Mouse (Mus musculus): ENCODE measurements at regions not wholly inside any gene's neighbourhood (a gene's known extent, or its start where the extent isn't known, plus 50 kb on each side); places are given as distances from the start of the nearest gene placed in this dataset.

- DNase-seq (ENCODE audit: low spot score) = no peak
- H3K4me1 ChIP-seq (ENCODE audit: control insufficient read depth, insufficient read depth) = no peaks in the 10 kb centered on the region
- no peak overlapping the region for H3K4me2 ChIP-seq (ENCODE audit: low read depth, low read length)
- H3K9me3 ChIP-seq (replicated peaks; ENCODE audit: control insufficient read depth, low read length) = no peaks in the 10 kb centered on the region
- no peak overlapping the region for H3K27ac ChIP-seq (ENCODE audit: low read depth)
- no peak for TF ChIP-seq CTCF (IDR thresholded peaks at IDR 0.05; ENCODE audit: low read depth)
- TF ChIP-seq EP300 (IDR thresholded peaks at IDR 0.05; ENCODE audit: low read depth) = no peak
- H3K27me3 ChIP-seq (ENCODE audit: control insufficient read depth, insufficient read depth, low read length) = no peaks in the 10 kb centered on the region
- no peaks in the 10 kb centered on the region for H3K36me3 ChIP-seq (replicated peaks; ENCODE audit: control insufficient read depth, insufficient read depth, low read length)
- 61% methylated on average over 7 of the region's 7 CpGs for WGBS
- no peak overlapping the region for H3K9ac ChIP-seq (replicated peaks; ENCODE audit: low read depth, low read length)
- ATAC-seq (ENCODE audit: insufficient read depth, low read depth) = no peak
- H3K4me3 ChIP-seq (ENCODE audit: low read depth, low read length) = no peak overlapping the region
Observed at GRCm38 (mm10) chr8:90474066-90474465, 125.9 kb upstream of the Tox3 start.

GRCm38 (mm10) chr8:90470826-90471225, 122.7 kb upstream of the Tox3 start:
- no peaks in the 10 kb centered on the region for H3K4me1 ChIP-seq (ENCODE audit: control insufficient read depth, insufficient read depth)
- no peaks in the 10 kb centered on the region for H3K36me3 ChIP-seq (replicated peaks; ENCODE audit: control insufficient read depth, insufficient read depth, low read length)
- DNase-seq (ENCODE audit: low spot score) (no peak), ATAC-seq (ENCODE audit: insufficient read depth, low read depth) (no peak)
- H3K9me3 ChIP-seq (replicated peaks; ENCODE audit: control insufficient read depth, low read length) = no peaks in the 10 kb centered on the region
- no peak overlapping the region for H3K27ac ChIP-seq (ENCODE audit: low read depth)
- TF ChIP-seq CTCF (IDR thresholded peaks at IDR 0.05; ENCODE audit: low read depth) (no peak), EP300 (IDR thresholded peaks at IDR 0.05; ENCODE audit: low read depth) (no peak)
- WGBS = 43% methylated on average over 11 of the region's 11 CpGs
- H3K4me2 ChIP-seq (ENCODE audit: low read depth, low read length) = no peak overlapping the region
- H3K9ac ChIP-seq (replicated peaks; ENCODE audit: low read depth, low read length) = no peak overlapping the region
- no peaks in the 10 kb centered on the region for H3K27me3 ChIP-seq (ENCODE audit: control insufficient read depth, insufficient read depth, low read length)
- H3K4me3 ChIP-seq (ENCODE audit: low read depth, low read length) = no peak overlapping the region

GRCm38 (mm10) chr8:90463708-90464107, 115.6 kb upstream of the Tox3 start:
- H3K36me3 ChIP-seq (replicated peaks; ENCODE audit: control insufficient read depth, insufficient read depth, low read length) = no peaks in the 10 kb centered on the region
- 50% methylated on average over 1 of the region's 1 CpGs for WGBS
- H3K4me3 ChIP-seq (ENCODE audit: low read depth, low read length) = no peak overlapping the region
- no peak overlapping the region for H3K9ac ChIP-seq (replicated peaks; ENCODE audit: low read depth, low read length)
- no peaks in the 10 kb centered on the region for H3K4me1 ChIP-seq (ENCODE audit: control insufficient read depth, insufficient read depth)
- DNase-seq (ENCODE audit: low spot score) = no peak
- H3K9me3 ChIP-seq (replicated peaks; ENCODE audit: control insufficient read depth, low read length) = no peaks in the 10 kb centered on the region
- no peak overlapping the region for H3K4me2 ChIP-seq (ENCODE audit: low read depth, low read length)
- H3K27me3 ChIP-seq (ENCODE audit: control insufficient read depth, insufficient read depth, low read length) = no peaks in the 10 kb centered on the region
- H3K27ac ChIP-seq (ENCODE audit: low read depth) = no peak overlapping the region
- TF ChIP-seq CTCF (IDR thresholded peaks at IDR 0.05; ENCODE audit: low read depth) (no peak), EP300 (IDR thresholded peaks at IDR 0.05; ENCODE audit: low read depth) (no peak)
- no peak for ATAC-seq (ENCODE audit: insufficient read depth, low read depth)

GRCm38 (mm10) chr8:90455321-90455720, 107.2 kb upstream of the Tox3 start:
- H3K4me3 ChIP-seq (ENCODE audit: low read depth, low read length) = no peak overlapping the region
- H3K27ac ChIP-seq (ENCODE audit: low read depth) = no peak overlapping the region
- ATAC-seq (ENCODE audit: insufficient read depth, low read depth) = no peak
- H3K36me3 ChIP-seq (replicated peaks; ENCODE audit: control insufficient read depth, insufficient read depth, low read length) = no peaks in the 10 kb centered on the region
- TF ChIP-seq EP300 (IDR thresholded peaks at IDR 0.05; ENCODE audit: low read depth) (no peak), CTCF (IDR thresholded peaks at IDR 0.05; ENCODE audit: low read depth) (no peak)
- no peak for DNase-seq (ENCODE audit: low spot score)
- no peak overlapping the region for H3K4me2 ChIP-seq (ENCODE audit: low read depth, low read length)
- no peaks in the 10 kb centered on the region for H3K4me1 ChIP-seq (ENCODE audit: control insufficient read depth, insufficient read depth)
- H3K9ac ChIP-seq (replicated peaks; ENCODE audit: low read depth, low read length) = no peak overlapping the region
- H3K9me3 ChIP-seq (replicated peaks; ENCODE audit: control insufficient read depth, low read length) = no peaks in the 10 kb centered on the region
- no peaks in the 10 kb centered on the region for H3K27me3 ChIP-seq (ENCODE audit: control insufficient read depth, insufficient read depth, low read length)
- WGBS = 84% methylated on average over 2 of the region's 2 CpGs

- DNase-seq (ENCODE audit: low spot score) = no peak
- WGBS = 77% methylated on average over 5 of the region's 5 CpGs
- no peak overlapping the region for H3K4me2 ChIP-seq (ENCODE audit: low read depth, low read length)
- no peak overlapping the region for H3K9ac ChIP-seq (replicated peaks; ENCODE audit: low read depth, low read length)
- no peak overlapping the region for H3K27ac ChIP-seq (ENCODE audit: low read depth)
- H3K4me3 ChIP-seq (ENCODE audit: low read depth, low read length) = no peak overlapping the region
- no peak for ATAC-seq (ENCODE audit: insufficient read depth, low read depth)
- H3K9me3 ChIP-seq (replicated peaks; ENCODE audit: control insufficient read depth, low read length) = no peaks in the 10 kb centered on the region
- H3K4me1 ChIP-seq (ENCODE audit: control insufficient read depth, insufficient read depth) = no peaks in the 10 kb centered on the region
- H3K27me3 ChIP-seq (ENCODE audit: control insufficient read depth, insufficient read depth, low read length) = no peaks in the 10 kb centered on the region
- TF ChIP-seq EP300 (IDR thresholded peaks at IDR 0.05; ENCODE audit: low read depth) = no peak
- no peak for TF ChIP-seq CTCF (IDR thresholded peaks at IDR 0.05; ENCODE audit: low read depth)
- no peaks in the 10 kb centered on the region for H3K36me3 ChIP-seq (replicated peaks; ENCODE audit: control insufficient read depth, insufficient read depth, low read length)
Observed at GRCm38 (mm10) chr8:90454130-90454529, 106.0 kb upstream of the Tox3 start.

GRCm38 (mm10) chr8:90441058-90441851, 93.1 kb upstream of the Tox3 start:
- no peak overlapping the region for H3K9ac ChIP-seq (replicated peaks; ENCODE audit: low read depth, low read length)
- DNase-seq (ENCODE audit: low spot score) (peak; percentile 9), ATAC-seq (ENCODE audit: insufficient read depth, low read depth) (no peak)
- no peak overlapping the region for H3K27ac ChIP-seq (ENCODE audit: low read depth)
- no peak overlapping the region for H3K4me2 ChIP-seq (ENCODE audit: low read depth, low read length)
- TF ChIP-seq EP300 (IDR thresholded peaks at IDR 0.05; ENCODE audit: low read depth) (no peak), CTCF (IDR thresholded peaks at IDR 0.05; ENCODE audit: low read depth) (no peak)
- WGBS = 55% methylated on average over 9 of the region's 9 CpGs
- H3K9me3 ChIP-seq (replicated peaks; ENCODE audit: control insufficient read depth, low read length) = no peaks in the 10 kb centered on the region
- H3K4me1 ChIP-seq (ENCODE audit: control insufficient read depth, insufficient read depth) = 0 out of 2 replicates have a peak, but pooled peaks cover 3% of the 10 kb centered on the region
- H3K27me3 ChIP-seq (ENCODE audit: control insufficient read depth, insufficient read depth, low read length) = no peaks in the 10 kb centered on the region
- no peaks in the 10 kb centered on the region for H3K36me3 ChIP-seq (replicated peaks; ENCODE audit: control insufficient read depth, insufficient read depth, low read length)
- H3K4me3 ChIP-seq (ENCODE audit: low read depth, low read length) = no peak overlapping the region

Measured in heart, postnatal 0 days (tissue).